Mouse (Mus musculus) retina, adult 2 months (tissue): Measurements from ENCODE around the gene Tnfaip2.

Experiments used
- DNase-seq: peaks from one replicate; pipeline ENCODE4 v3.0.0-alpha.2; 2012; ENCODE audit warnings: low read depth, low spot score

Tnfaip2 gene

GRCm38 (mm10) chr12:111474893-111475643, 32.8 kb downstream of the Tnfaip2 start:
- DNase-seq = no peak

DNA sequence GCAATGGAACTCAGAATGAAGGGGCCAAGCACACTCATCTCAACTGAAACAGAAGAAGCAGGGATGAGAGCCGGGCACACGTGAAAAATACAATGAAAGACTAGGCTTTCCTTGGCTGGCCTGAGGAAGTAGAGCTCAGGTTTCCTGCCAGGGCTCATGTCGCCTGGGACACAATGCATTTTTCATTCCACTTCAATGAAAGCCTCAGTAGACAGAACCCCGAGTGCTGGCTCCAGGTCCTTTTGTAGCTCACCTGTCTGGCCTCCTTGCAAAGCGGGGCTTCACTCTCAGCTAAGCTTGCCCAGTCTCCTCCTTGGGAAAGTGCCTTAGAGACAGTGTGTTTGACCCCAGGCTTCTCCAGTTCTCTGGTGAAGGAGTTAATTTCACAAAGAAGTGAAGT, 36.7 kb downstream of the Tnfaip2 start:
- DNase-seq = no peak

- no peak for DNase-seq
Observed at GRCm38 (mm10) chr12:111479917-111480316, 37.6 kb downstream of the Tnfaip2 start.

DNA sequence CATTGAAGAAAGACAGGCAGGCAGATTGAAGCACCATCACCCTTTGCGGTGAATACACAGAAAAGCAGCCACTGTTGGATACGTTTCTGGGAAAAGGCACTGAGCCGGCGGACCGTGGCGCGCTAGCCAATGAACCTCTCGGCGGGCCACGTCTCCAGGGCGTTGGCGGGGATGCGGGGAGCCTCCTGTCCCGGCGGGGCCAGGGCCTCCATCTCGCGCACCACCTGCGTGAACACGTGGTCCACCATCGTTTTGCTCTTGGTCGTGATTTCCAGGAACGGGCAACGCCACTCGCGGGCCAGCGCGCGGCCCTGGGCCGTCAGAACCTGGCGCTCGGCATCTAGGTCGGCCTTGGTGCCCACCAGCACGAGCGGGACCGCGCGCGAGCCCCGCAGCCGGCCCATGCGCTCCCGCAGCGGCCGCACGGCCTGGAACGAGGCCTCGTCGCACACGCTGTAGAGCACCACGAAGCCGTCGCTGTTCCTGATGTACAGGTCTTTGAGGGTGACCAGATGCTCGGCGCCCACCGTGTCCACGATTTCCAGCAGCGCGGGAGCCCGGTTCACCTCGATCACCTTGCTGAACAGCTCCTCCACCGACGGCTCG, 42.9 kb downstream of the Tnfaip2 start:
- no peak for DNase-seq

- DNase-seq = no peak
Observed at GRCm38 (mm10) chr12:111485652-111486306, 43.5 kb downstream of the Tnfaip2 start, which contains the start of gene Gm266. Gene Gm266 (minus strand): TSS chr12:111485823.

- no peak for DNase-seq
Observed at GRCm38 (mm10) chr12:111486455-111486854, 44.2 kb downstream of the Tnfaip2 start.

GRCm38 (mm10) chr12:111489261-111489865, 47.1 kb downstream of the Tnfaip2 start:
- no peak for DNase-seq

DNA sequence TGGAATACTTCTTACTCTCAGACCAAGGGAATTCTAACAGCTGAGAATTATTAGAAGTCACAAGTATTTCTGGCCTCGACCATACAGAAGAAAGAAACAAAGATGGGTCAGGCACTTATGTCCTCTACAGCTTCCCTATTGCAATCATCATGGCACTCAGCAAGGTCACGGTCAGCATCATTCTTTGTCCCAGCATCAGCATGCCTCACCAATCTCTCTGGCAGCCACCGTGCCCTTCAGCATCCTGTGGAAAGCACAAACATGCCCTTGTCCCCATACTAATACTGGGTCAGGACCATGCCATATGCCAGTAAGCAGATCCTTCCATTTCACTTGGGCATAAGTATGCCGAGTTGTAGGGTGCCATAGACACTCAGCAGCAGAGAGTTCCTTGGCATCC, 52.7 kb downstream of the Tnfaip2 start:
- no peak for DNase-seq

- DNase-seq = no peak
Observed at GRCm38 (mm10) chr12:111497076-111497475, 54.8 kb downstream of the Tnfaip2 start.

- no peak for DNase-seq
Observed at GRCm38 (mm10) chr12:111499617-111500016, 57.3 kb downstream of the Tnfaip2 start.

- DNase-seq = no peak
Observed at GRCm38 (mm10) chr12:111500725-111501124, 58.5 kb downstream of the Tnfaip2 start.

GRCm38 (mm10) chr12:111503063-111503567, 60.8 kb downstream of the Tnfaip2 start:
- DNase-seq = no peak

DNA sequence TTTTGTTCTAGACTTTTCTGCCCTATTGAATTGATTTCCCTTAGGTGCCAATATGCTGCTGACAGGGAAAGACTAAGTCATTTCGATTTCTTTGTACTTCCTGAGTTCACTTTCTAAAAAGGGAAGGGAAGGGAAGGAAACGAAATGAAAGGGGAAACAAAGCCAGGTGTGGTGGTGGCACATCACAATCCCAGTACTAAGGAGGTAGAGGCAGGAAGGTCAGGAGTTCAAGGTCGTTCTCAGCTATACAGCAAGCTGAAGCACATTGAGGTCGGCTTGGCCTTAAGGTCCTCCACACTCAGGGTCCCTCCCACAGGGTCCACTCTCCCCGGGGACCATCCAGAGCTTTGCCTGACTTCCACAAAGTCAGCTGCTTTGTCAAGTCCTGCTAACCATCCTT, 61.3 kb downstream of the Tnfaip2 start:
- no peak for DNase-seq
